8 mouse cellular contexts compared by ENCODE assay signal in the genomic region with DNA sequence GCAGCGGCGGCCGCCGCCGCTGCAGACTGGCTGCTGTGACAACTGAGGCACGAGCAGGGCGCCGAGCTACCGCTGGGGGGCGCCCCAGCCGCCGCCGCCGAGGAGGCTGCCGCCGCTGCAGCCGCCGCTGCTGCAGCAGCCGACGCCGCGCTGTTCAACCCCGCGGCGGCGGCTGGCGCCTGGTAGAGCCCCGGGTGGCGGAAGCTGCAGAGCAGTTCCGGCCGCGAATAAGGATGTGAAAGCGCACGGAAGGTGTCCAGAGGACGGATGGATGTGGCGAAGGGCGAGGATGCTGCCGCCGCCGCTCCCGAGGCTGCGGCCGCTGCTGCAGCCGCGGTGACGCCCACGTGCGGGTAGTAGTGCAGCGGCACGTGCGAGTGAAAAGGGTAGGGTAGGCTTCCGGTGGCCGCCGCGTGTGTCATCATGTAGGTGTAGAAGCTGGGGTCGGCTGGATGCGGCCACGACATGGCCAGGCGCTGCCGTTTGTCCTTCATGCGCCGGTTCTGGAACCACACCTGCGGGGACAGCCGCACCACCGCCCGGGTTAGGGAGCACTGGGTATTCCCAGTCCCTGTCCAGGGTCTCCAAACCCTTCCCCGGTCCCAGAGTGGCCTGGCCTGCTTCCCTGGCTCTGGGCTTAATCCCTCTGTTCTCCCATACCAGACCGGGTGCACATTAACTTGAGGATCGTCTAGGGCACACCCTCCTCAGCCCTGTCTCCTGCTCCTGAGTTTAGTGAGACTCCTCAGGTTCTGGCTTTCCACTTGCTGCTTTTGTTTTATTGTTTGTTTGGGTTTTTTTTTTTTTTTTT. TPM values are rescaled to one million over a fixed set of nuclear protein-coding genes. Genes with fewer than 3 reads are reported as not detected.
A peak's percentile ranks its signal among the peaks of the same experiment; 100 is the strongest.
DNase-seq lines count a peak whose midpoint lies in the region; ATAC-seq and TF ChIP-seq lines count a peak whose summit lies in the region.

No protein-coding gene starts in this region.

- H3K9me3 ChIP-seq in hindbrain, embryonic 12.5 days (replicated peaks), result no peaks in the 10 kb centered on the region; the same call in 1 of the 2 replicates

- no peak for TF ChIP-seq POLR2A in kidney, adult 2 months (IDR thresholded peaks at IDR 0.05; ENCODE audit: low read depth, low read length)
- TF ChIP-seq POLR2A in bone marrow, adult 2 months (IDR thresholded peaks at IDR 0.05; ENCODE audit: borderline replicate concordance, control insufficient read depth, low read depth, low read length), result no peak

- H3K4me1 ChIP-seq in kidney, adult 2 months (ENCODE audit: control insufficient read depth, insufficient read depth, low read length), result no peaks in the 10 kb centered on the region
- no peaks in the 10 kb centered on the region; the same call in 1 of the 2 replicates for H3K4me1 ChIP-seq in bone marrow, adult 2 months (ENCODE audit: control insufficient read depth, insufficient read depth, low read length)
- H3K4me1 ChIP-seq in hindbrain, embryonic 12.5 days, result peaks cover 9% of the 10 kb centered on the region

- H3K27ac ChIP-seq in kidney, adult 2 months (ENCODE audit: insufficient read depth, low read depth, low read length), result no peak overlapping the region
- H3K27ac ChIP-seq in bone marrow, adult 2 months (ENCODE audit: control insufficient read depth, insufficient read depth, low read depth, low read length, poor library complexity), result no peak overlapping the region; the same call in 1 of the 2 replicates
- H3K27ac ChIP-seq in hindbrain, embryonic 12.5 days, result peak overlapping the region; percentile 57

- H3K4me2 ChIP-seq in hindbrain, embryonic 12.5 days (replicated peaks), result peak overlapping the region; percentile 52

- DNase-seq in kidney, adult 2 months, result peak; percentile 44
- DNase-seq in kidney, postnatal 14 days, result no peak
- peak; percentile 60 for DNase-seq in testis, postnatal 10 days (ENCODE audit: low spot score)
- DNase-seq in layer of hippocampus, adult 8-10 months (ENCODE audit: low spot score in 2 of 2), result no peak
- DNase-seq in spleen, postnatal 14 days (ENCODE audit: low spot score in 2 of 2), result no peak

- no peak for ATAC-seq in hindbrain, embryonic 12.5 days (ENCODE audit: low FRiP score)
- peak; percentile 73 for ATAC-seq in megakaryocyte progenitor cell, adult 5-6 weeks (replicated peaks; ENCODE audit: poor library complexity)

- WGBS in kidney, adult 2 months, result 2% methylated on average over 68 of the region's 69 CpGs
- WGBS in bone marrow, adult 2 months, result 3% methylated on average over 67 of the region's 69 CpGs
- under 1% methylated on average over 67 of the region's 69 CpGs for WGBS in hindbrain, embryonic 12.5 days

- H3K9ac ChIP-seq in hindbrain, embryonic 12.5 days, result peak overlapping the region; percentile 55

- H3K27me3 ChIP-seq in kidney, adult 2 months (replicated peaks; ENCODE audit: control insufficient read depth, insufficient read depth, low read length), result peaks cover 28% of the 10 kb centered on the region
- peaks cover 77% of the 10 kb centered on the region for H3K27me3 ChIP-seq in hindbrain, embryonic 12.5 days

- no peak overlapping the region for H3K4me3 ChIP-seq in kidney, adult 2 months (ENCODE audit: insufficient read depth, low read depth, low read length)
- H3K4me3 ChIP-seq in bone marrow, adult 2 months (replicated peaks; ENCODE audit: control insufficient read depth, low read depth, low read length), result peak overlapping the region; percentile 24
- H3K4me3 ChIP-seq in hindbrain, embryonic 12.5 days, result peak overlapping the region; percentile 38

- H3K36me3 ChIP-seq in kidney, adult 2 months (ENCODE audit: control insufficient read depth, insufficient read depth, low read length), result no peaks in the 10 kb centered on the region
- H3K36me3 ChIP-seq in hindbrain, embryonic 12.5 days, result no peaks in the 10 kb centered on the region

- no peak for TF ChIP-seq CTCF in kidney, adult 2 months (conservative IDR thresholded peaks at IDR 0.05; ENCODE audit: insufficient read depth, insufficient read length, low read depth, low read length)
- no peak for TF ChIP-seq CTCF in bone marrow, adult 2 months (IDR thresholded peaks at IDR 0.05; ENCODE audit: control insufficient read depth, insufficient read depth, low read length)

RNA-seq across cellular contexts. Expression of a gene that starts 3.3 kb away (rescaled TPM):
- not detected in 2 replicates for polyA plus RNA-seq in kidney, adult 2 months (2012; rRNA removed)
- polyA plus RNA-seq in bone marrow, adult 2 months (2011; ENCODE audit: insufficient read depth, insufficient read length, low replicate concordance, missing spikeins), result not detected in 2 replicates
- polyA plus RNA-seq in hindbrain, embryonic 12.5 days (2016; fragmentation: Nextera tagmentation; extraction: Ambion mirVana), result 2.7 and 3.2 TPM in 2 replicates
- total RNA-seq in megakaryocyte progenitor cell, adult 5-6 weeks (2015), result not detected in 2 replicates
- total RNA-seq in megakaryocyte progenitor cell, adult 5-6 weeks (2017), result not detected in 2 replicates
- not detected for total RNA-seq in layer of hippocampus, adult 8-10 months (2022)

RNA-seq across cellular contexts. Expression of a gene that starts 12.1 kb away (rescaled TPM):
- polyA plus RNA-seq in kidney, adult 2 months (2012; rRNA removed), result not detected in 2 replicates
- 1.2 TPM in 1 of 2 replicates, not detected in the other for polyA plus RNA-seq in bone marrow, adult 2 months (2011; ENCODE audit: insufficient read depth, insufficient read length, low replicate concordance, missing spikeins)
- not detected in 2 replicates for polyA plus RNA-seq in hindbrain, embryonic 12.5 days (2016; fragmentation: Nextera tagmentation; extraction: Ambion mirVana)
- total RNA-seq in megakaryocyte progenitor cell, adult 5-6 weeks (2015), result not detected in 2 replicates
- not detected in 2 replicates for total RNA-seq in megakaryocyte progenitor cell, adult 5-6 weeks (2017)
- not detected for total RNA-seq in layer of hippocampus, adult 8-10 months (2022)

RNA-seq across cellular contexts. Expression of a gene that starts 18.8 kb away (rescaled TPM):
- not detected in 2 replicates for polyA plus RNA-seq in kidney, adult 2 months (2012; rRNA removed)
- polyA plus RNA-seq in bone marrow, adult 2 months (2011; ENCODE audit: insufficient read depth, insufficient read length, low replicate concordance, missing spikeins), result not detected in 2 replicates
- polyA plus RNA-seq in hindbrain, embryonic 12.5 days (2016; fragmentation: Nextera tagmentation; extraction: Ambion mirVana), result not detected in 2 replicates
- not detected in 2 replicates for total RNA-seq in megakaryocyte progenitor cell, adult 5-6 weeks (2015)
- not detected in 2 replicates for total RNA-seq in megakaryocyte progenitor cell, adult 5-6 weeks (2017)
- total RNA-seq in layer of hippocampus, adult 8-10 months (2022), result not detected

RNA-seq across cellular contexts. Expression of a gene that starts 23.3 kb away (rescaled TPM):
- polyA plus RNA-seq in kidney, adult 2 months (2012; rRNA removed), result 2.1 and 2.8 TPM in 2 replicates
- 0.60 TPM in 1 of 2 replicates, not detected in the other for polyA plus RNA-seq in bone marrow, adult 2 months (2011; ENCODE audit: insufficient read depth, insufficient read length, low replicate concordance, missing spikeins)
- not detected in 2 replicates for polyA plus RNA-seq in hindbrain, embryonic 12.5 days (2016; fragmentation: Nextera tagmentation; extraction: Ambion mirVana)
- not detected in 2 replicates for total RNA-seq in megakaryocyte progenitor cell, adult 5-6 weeks (2015)
- total RNA-seq in megakaryocyte progenitor cell, adult 5-6 weeks (2017), result not detected in 2 replicates
- not detected for total RNA-seq in layer of hippocampus, adult 8-10 months (2022)

RNA-seq across cellular contexts. Expression of a gene that starts 35.7 kb away (rescaled TPM):
- polyA plus RNA-seq in kidney, adult 2 months (2012; rRNA removed), result 7.6 and 7.9 TPM in 2 replicates
- not detected in 2 replicates for polyA plus RNA-seq in bone marrow, adult 2 months (2011; ENCODE audit: insufficient read depth, insufficient read length, low replicate concordance, missing spikeins)
- polyA plus RNA-seq in hindbrain, embryonic 12.5 days (2016; fragmentation: Nextera tagmentation; extraction: Ambion mirVana), result not detected in 2 replicates
- not detected in 2 replicates for total RNA-seq in megakaryocyte progenitor cell, adult 5-6 weeks (2015)
- total RNA-seq in megakaryocyte progenitor cell, adult 5-6 weeks (2017), result not detected in 2 replicates
- total RNA-seq in layer of hippocampus, adult 8-10 months (2022), result not detected

Comparison
In these comparisons a context has a peak if more than half of its experiments do, and no peak if none do; other contexts are left out.
1. DNase-seq: peak in kidney, adult 2 months (single experiment) and testis, postnatal 10 days (single experiment); none in kidney, postnatal 14 days (single experiment), layer of hippocampus, adult 8-10 months (0 of 2) and spleen, postnatal 14 days (0 of 2).